Mouse (Mus musculus) brain, embryonic 14.5 days (tissue): Measurements from ENCODE around the gene Sh3pxd2a. TPM values are rescaled to one million over a fixed set of nuclear protein-coding genes. Genes with fewer than 3 reads are reported as not detected.
A peak's percentile ranks its signal among the peaks of the same experiment; 100 is the strongest.

Experiments
- DNase-seq: peaks from one replicate; pipeline ENCODE4 v3.0.0-alpha.2; 2011; ENCODE audit warnings: low read depth
- CTCF ChIP-seq: fragments of 200-500 bp; IDR thresholded peaks from 2 replicates; pipeline ENCODE4 v1.5.1; 2012; ENCODE audit warnings: inconsistent platforms, mild to moderate bottlenecking, moderate library complexity, borderline replicate concordance; ENCODE audit not compliant: insufficient read depth, insufficient read length; ENCODE audit errors: extremely low read depth
- POLR2A ChIP-seq: fragments of 200-500 bp; IDR thresholded peaks from 2 replicates; pipeline ENCODE4 v1.6.1; 2012; ENCODE audit warnings: mild to moderate bottlenecking, inconsistent platforms, borderline replicate concordance; ENCODE audit not compliant: poor library complexity, insufficient read depth, insufficient read length, severe bottlenecking; ENCODE audit errors: extremely low read depth
- polyA plus RNA-seq: library from polyadenylated mRNA; depleted of rRNA; stranded (reverse); fragments of >200 nt; gene quantifications from 2 replicates; pipeline ENCODE4 v1.2.3, GENCODE M21; 2012

Gene Sh3pxd2a
- polyA plus RNA-seq, 1 experiment, result 14.5 TPM

GRCm38 (mm10) chr19:47421128-47421898 lies 42.9 kb downstream of the Sh3pxd2a start:
- no peak for TF ChIP-seq CTCF
- DNase-seq, result peak; percentile 75

- no peak for TF ChIP-seq CTCF
- DNase-seq, result peak; percentile 63
Observed at GRCm38 (mm10) chr19:47420539-47420938, 43.7 kb downstream of the Sh3pxd2a start.

GRCm38 (mm10) chr19:47419208-47419607 lies 45.0 kb downstream of the Sh3pxd2a start:
- TF ChIP-seq CTCF, result no peak
- TF ChIP-seq POLR2A, result no peak
- peak; percentile 52 for DNase-seq

GRCm38 (mm10) chr19:47416161-47416560 lies 48.0 kb downstream of the Sh3pxd2a start:
- TF ChIP-seq POLR2A, result no peak
- TF ChIP-seq CTCF, result no peak
- DNase-seq, result no peak

GRCm38 (mm10) chr19:47414142-47414905 lies 49.9 kb downstream of the Sh3pxd2a start:
- no peak for DNase-seq
- TF ChIP-seq CTCF (no peak), POLR2A (no peak)

GRCm38 (mm10) chr19:47413458-47414005 lies 50.7 kb downstream of the Sh3pxd2a start:
- TF ChIP-seq CTCF (no peak), POLR2A (no peak)
- DNase-seq, result no peak

- DNase-seq, result no peak
Observed at GRCm38 (mm10) chr19:47412566-47413248, 51.5 kb downstream of the Sh3pxd2a start.

GRCm38 (mm10) chr19:47410301-47410700 lies 53.9 kb downstream of the Sh3pxd2a start:
- TF ChIP-seq POLR2A (no peak), CTCF (no peak)
- DNase-seq, result no peak

More at GRCm38 (mm10) chr19:47412566-47413248, 51.5 kb downstream of the Sh3pxd2a start:
- TF ChIP-seq CTCF, result no peak
- TF ChIP-seq POLR2A, result no peak

- DNase-seq, result no peak
- TF ChIP-seq CTCF (no peak), POLR2A (no peak)
Observed at GRCm38 (mm10) chr19:47409142-47409541, 55.1 kb downstream of the Sh3pxd2a start.

- DNase-seq, result no peak
- TF ChIP-seq CTCF, result no peak
- TF ChIP-seq POLR2A, result no peak
Observed at GRCm38 (mm10) chr19:47408656-47409055, 55.5 kb downstream of the Sh3pxd2a start.

GRCm38 (mm10) chr19:47407332-47407731 lies 56.9 kb downstream of the Sh3pxd2a start:
- no peak for DNase-seq
- TF ChIP-seq CTCF (no peak), POLR2A (no peak)

- no peak for TF ChIP-seq CTCF
- no peak for TF ChIP-seq POLR2A
- DNase-seq, result no peak
Observed at GRCm38 (mm10) chr19:47406524-47406923, 57.7 kb downstream of the Sh3pxd2a start.
